Mouse (Mus musculus) erythroid progenitor cell, adult 5-6 weeks (primary cell): Measurements from ENCODE around the gene Cntfr. TPM values are rescaled to one million over a fixed set of nuclear protein-coding genes. Genes with fewer than 3 reads are reported as not detected.

Source experiments
- ATAC-seq: replicated peaks from 2 replicates; pipeline ENCODE4 v1.8.0; 2016; ENCODE audit warnings: moderate number of reproducible peaks, mild to moderate bottlenecking, moderate TSS enrichment, inconsistent platforms; ENCODE audit not compliant: poor library complexity, low FRiP score, severe bottlenecking
- total RNA-seq, 2 experiments: library from RNA; stranded (forward) in 1 of 2; stranded (reverse) in 1 of 2; fragments of 150-400 nt in 1 of 2; fragments of 186-747, 209-891 nt in 1 of 2; gene quantifications; 2 replicates each; pipeline versions ENCODE4 v1.2.3 to v1.2.4; 2015 to 2017; ENCODE audit warnings: low replicate concordance in 2 of 2

The Cntfr gene
- total RNA-seq, 2 experiments from 2014 or later, result not detected

DNA sequence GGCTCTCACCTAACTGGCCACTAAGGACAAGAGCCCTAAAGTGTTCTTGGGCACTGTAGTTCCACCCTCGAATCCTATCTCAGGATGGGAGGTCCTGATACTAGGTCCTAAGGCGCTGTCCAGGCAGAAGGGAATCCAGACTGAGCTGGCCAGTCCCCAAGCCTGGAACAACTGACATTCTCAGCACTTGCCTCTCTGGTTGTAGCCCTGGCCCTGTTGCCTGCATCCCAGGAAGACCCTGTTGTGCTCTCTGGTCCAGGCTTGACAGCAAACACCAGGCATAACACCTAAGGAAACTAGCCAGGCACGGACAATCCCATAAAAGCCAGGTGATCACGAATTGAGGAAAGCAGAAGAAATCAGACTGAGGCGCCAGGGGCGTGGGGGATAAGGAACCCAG, 14.1 kb downstream of the Cntfr start:
- ATAC-seq, result no peak

DNA sequence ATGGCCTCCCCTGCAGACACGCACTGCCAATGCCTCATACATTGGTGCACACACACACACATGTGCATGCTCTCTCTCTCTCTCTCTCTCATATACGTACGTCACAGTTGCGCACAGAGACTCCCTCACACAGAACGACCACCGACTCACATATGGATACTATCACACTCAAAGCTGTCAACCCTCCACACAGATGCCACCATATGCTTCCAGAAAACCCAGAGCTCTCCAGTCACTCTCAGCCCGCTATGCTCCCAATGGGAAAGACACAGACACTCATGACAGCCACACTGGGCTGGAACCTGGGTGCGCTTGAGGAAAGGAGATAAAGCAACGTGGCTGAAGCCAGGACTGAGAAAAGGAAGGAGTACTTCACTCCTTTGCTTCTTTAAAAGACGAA, 14.9 kb downstream of the Cntfr start:
- ATAC-seq, result no peak

DNA sequence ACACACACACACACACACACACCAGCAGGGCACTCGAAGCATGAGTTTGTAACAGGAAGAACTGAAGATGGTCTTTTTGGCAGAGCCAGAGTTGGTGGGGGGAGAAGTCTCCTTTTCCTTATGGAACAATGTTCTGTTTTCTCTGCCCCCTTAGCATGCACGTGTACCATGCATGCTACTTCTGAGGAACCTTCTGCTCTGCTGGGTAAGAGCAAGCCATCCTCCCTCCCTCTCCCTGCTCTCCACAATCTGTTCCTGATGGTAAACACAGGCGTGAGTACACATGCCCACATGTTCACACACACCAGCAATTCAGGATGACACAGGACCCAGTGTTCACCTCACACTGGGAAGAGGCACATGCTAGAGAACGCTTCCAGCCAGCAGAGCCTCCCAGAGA, 15.7 kb downstream of the Cntfr start:
- ATAC-seq, result no peak

DNA sequence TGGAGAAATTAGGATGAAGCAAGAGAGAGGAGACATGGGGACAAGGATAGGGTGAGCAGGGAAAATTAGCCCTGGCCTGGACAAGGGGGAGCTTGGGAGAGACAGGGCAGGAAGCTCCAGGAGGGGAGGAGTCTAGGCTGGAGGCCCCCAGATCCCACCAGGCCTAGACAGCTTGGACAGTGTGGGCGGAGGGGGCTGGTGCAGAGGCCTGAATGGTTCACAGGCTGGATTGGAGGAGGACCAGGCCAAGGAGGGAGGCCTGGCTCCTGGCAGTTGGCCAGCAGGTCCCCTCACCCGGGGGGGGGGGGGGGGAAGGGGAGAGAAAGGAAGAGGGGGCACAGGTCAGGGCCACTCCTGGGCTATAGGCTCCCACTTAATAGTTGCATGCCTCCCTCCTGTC, 17.6 kb downstream of the Cntfr start:
- no peak for ATAC-seq

DNA sequence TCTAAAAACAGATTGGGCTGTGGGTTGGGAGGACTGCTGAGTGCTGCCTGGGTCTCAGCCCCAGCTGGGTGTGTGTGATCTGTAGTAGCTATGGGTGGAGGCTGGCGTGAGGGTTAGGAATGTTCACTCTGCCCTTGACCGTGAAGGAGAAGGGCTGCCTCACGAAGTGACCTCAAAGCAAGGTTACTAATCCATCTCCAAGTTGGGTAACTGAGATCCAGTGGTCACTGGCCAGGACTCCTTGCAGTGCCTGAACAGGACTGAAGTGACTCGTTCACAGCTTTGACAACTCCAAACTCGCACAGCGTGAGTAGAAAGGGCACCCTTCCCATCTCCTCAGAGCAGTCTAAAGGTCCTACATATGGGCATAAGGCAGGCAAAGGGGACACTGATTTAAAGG, 18.0 kb downstream of the Cntfr start:
- no peak for ATAC-seq

DNA sequence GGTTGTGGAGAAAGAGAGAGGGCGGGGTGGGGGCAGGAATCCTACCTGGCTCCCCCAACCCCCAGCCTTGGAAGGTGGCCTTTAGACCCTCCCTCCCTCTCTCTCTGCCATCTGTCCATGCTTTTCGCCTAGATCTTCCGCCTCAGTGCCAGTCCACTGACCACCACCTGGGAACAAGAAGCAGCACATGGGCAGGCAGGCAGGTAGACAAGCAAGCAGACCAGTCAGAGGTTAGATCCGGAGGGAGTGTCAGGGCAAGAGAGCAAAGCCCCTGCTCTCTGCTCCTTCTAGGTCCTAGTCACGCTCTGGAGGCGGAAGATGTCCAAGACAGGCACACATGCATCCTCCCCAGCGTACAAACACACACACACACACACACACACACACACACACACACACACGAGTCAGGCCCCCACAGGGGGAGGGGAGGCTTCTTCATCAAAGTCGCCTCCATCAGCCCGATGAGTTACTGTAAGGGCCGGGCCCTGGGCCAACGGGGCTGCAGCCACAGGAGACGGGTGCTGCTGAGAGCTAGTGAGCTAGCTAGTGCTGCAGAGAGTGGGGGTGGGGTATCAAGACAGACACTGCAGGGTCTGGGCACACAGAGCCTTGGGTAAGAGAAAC, 19.8 kb downstream of the Cntfr start:
- ATAC-seq, result no peak

DNA sequence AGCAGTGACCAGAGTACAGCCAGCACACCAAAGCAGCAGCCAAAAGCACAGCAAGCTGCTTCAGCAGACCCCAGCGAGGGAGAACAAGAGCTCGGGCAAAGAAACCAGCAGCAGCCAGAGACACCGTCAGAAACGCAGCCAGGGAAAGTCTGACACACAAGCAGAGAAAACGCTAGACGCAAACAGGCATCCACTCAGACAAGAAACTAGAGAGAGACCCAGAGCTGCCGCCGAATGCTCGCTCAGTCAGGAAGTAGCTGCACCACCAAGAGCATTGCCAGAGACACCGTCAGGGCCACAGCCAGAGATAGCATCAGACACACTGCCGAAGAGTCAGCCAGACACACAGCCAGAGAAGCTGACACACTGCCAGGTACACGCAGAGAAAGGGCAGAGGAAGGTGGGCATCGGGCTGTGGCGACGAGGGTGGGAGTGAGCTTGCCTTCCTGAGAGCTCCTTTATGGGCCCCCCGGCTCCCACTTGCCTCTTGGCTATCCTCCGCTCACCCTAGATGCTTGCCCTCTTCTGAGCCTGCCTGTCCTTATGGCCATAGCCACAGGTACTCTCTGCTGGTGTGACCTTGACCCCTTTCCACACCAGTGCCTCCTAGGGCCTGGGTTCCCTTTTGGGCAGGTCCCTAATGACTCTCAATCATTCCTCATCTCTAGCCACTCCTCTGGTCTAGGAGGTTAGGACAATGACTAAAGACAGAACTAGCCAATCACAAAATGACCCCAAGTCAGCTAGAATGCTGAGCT, 20.5 kb downstream of the Cntfr start:
- no peak for ATAC-seq

DNA sequence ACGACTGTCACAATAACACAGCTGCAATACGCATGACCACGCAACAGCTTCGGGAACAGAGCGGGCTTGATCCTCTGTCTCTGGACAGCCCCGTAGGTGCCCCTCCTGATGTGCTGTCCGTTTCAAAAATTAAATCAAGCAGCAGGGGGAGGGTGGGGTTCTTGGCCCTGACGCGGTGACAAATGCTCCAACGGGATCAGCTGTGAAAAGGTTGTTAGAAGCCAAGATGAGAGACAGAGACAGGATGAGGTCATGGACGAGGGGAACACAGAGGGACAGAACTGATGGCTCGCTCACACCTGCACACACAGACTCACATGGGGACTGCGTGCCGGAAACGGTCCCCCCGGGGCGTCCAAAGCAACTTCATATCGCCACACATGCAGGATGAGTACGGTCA, 23.7 kb downstream of the Cntfr start:
- ATAC-seq, result no peak

DNA sequence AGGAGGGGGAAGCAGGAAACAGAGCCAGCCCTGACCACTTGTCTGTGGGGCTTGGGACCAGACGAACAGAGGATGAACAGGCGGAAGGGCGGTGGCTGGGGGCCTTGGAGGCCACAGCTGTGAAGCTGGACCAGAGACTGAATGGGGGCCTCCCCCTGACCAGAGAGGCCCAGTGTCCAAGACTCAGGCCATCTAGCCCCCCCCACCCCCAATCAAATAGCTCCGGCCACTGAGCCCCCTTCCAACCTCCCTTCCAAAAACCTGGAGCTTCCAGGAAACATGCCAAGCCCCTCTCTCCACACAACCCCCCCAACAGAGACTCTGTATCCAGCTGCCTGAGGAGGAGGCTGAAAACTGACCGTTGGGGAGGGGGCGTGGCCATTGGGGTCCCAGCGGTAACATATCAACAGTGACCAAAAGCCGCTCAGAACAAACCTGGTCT, 24.3 kb downstream of the Cntfr start:
- ATAC-seq, result no peak

DNA sequence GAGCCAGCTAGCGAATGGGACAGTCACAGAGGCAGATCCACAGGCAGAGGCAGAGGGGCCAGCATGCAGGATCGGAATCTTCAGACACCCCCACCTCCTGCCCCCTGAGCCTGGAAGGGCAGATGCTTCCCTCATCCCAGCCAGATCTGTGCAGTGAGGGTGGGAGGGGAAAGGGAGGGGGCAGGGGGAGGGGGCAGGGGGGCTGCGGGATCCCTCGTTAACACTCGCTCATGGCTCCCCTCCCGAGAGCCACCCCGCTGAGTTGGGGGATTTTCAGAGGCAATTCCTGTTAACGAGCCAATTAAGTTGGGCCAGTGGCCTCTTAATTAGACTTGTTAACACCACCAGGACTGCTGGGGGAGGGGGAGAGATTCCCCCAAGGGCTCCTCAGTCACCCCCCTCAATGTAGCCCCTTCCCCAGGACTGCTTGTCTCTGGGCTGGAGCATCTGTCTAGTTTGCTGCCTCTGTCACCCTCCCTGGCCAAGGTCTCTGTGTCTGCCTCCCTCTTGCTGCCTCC, 24.9 kb downstream of the Cntfr start:
- ATAC-seq, result no peak

DNA sequence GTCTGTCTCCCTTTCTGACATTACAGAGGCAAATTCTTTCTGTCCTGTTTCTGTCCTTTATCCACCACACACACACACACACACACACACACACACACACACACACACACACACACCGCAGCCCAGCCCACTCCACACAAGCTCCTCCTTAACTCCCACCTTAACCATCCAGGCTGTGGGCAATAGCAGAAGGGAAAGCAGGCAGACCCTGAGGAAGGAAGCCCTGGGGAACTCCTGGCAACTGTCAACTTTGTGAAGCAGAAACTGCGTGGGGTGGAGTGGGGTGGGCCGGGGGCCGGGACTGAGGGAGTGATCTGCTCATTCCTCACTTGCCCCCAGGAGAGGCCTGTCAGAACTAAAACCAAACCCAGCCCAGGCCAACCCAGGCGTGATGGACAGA, 25.4 kb downstream of the Cntfr start:
- ATAC-seq, result no peak

DNA sequence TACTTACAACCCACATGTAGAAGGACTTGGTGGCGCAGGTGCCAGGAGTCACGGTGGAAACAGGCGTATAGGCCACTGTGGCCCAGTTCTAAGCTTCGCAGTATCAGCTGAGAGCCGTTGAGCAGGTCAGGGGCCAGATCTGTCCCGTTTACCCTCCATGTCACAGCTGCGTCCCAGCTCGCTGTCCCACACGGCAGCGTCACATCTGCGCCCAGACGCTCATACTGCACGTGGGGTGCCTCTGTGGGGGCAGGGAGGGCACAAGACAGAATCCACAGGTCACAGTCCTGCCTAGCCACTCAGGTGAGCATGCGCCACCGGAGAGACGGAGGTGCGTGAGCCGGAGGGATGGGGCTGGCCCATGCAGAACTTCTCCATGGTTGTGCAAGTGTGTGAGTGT, 26.1 kb downstream of the Cntfr start:
- ATAC-seq, result no peak

DNA sequence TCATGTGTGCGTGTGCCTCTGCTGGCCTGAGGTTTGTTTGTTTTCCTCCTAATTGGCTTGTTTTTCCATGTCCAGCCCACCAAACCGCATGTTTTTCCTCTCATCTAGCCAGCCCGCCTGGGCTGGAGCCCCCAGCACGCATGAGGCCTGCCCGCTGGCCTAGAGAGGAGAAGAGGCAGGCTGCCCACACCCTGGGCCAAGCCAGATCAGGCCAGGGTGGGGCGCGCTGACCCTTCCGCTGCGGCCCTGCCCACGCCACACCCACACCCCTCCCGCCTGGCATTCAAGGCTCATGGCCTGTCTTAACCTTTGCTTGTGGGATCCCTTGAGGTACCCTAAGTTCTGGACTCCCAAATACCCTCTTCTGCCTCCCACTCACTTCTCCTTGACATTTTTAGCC, 30.2 kb downstream of the Cntfr start:
- no peak for ATAC-seq

DNA sequence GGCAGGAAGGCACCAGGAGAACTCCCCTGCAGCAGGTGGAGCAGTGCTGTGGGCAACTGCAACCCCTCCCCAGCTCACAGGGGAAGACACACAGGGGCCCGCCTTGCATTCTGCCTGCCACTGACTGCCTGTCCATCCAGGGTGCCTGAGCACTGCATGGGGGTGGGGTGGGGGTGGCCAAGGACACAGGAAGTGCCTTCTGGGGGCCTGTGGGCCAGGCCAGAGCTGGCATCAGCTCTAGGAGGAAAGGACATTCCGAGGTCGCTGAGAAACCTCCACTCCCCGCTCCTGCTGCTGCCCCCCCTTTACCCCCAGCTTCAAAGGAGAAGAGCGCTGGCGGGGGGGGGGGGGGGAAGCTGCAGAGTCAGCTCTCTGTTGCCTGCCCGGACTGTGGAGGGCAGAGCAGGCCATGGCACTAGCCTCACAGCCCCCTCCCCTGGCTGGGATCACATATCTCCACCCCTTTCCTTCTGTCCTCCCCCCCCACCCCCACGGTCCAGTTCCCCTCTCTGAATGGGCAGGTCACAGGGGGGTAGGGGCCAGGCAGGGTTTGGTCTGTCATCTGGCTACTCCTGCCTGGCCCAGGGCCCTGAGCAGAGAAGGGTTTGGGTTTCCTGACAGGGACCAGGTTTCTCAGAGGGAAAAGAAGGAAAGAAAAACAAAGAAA, 31.7 kb downstream of the Cntfr start:
- ATAC-seq, result no peak

DNA sequence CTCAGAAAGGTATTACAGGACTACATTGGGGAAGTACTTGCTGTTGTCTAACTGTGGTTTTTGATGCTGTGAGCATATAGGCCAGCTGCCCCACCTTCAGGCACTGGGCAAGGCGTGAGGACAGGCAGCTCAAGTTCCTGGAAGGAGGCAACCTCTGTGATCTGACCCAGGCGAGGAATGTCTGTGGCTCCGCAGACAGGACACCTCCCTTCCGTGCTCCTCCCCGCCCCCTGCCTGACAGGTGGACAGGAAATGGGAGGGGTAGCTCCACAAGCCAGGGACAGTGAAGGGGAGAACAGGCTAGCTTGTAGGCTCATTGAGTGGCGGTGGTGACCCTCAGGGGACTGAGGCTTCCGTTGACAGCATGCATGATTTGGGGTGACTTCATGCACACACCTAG, 32.4 kb downstream of the Cntfr start:
- ATAC-seq, result no peak

DNA sequence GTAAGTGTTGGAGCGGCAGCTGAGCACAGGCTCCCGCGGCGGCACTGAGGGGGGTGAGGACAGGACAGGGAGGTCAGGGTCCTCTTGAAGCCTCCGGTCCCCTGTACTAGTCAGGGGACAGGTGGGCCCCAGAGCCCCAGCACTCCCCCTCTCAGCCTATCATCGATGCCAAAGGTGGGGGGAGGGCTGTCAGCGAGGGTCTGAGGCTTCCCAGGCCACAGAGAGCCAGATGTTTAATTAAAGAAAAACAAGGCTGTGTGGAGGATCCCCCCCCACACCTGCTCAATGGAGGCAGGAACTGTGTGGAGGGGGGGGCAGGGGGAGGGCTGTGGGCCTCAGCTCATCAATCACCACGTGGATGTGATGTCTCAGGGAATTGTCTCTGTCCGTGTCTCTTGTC, 33.3 kb downstream of the Cntfr start:
- no peak for ATAC-seq

DNA sequence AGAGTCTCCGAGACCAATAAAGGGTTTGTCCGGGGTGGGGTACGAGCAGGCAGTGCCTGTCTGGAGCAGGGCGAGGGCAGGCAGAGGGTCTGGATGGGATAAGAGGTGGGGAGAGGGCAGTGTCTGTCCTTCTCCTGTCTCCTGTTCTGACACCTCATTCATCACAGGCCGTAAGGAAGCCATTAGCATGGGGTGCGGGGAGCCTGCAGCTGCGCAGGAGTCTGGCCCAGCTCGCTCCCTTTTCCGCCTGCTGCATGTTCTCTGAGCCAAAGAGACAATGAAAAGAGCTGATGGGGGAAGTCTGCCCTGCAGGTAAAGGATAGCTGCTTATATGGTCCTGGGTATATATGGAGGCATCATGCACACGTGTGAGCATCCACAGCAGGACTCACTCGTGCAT, 34.2 kb downstream of the Cntfr start:
- ATAC-seq, result no peak

DNA sequence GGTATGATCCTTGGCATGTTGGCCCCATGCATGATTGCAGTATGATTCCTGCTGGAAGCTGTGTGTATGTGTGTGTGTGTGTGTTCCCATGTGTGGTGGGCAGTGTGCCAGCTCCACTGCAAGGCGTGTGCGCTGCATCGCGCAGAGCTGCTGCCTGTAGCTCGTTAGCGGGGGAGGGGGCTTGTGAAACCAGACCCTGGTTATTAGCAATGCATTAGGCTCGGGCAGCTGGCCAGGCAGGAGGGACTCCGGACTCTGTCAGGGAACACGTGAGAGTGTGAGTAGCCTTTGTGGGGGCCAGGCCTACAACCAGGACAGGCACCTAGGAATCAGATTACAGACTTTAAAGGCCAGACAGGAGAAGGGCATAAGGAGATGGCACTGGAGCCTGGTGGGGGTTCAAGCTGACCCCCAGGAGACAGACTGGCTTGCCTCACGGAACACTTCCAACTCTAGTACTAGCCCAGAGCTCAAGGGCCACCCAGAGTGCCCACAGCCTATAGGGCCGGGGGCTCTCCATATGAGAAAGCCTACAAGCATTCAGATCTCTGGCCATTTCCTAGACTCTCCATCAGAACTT, 35.9 kb downstream of the Cntfr start:
- no peak for ATAC-seq

DNA sequence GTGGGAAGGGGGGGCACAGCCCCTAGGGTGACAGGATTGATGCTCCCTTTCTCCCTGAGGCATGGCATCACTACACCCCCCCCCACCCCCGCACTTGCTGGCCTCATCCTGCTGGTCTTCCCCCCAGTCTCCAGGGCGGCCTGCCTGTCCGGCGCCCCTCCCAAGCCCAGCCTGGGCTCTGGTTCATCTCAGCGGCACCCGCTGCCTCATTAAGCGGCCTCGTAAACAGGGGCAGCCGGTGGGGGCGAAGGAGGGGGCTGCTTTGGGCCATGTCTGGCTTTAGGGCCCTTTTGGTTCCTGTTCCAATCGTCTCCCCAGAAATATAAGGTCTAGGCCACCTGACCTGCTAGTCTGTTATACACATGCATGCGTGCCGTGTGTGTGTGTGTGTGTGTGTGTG, 37.3 kb downstream of the Cntfr start:
- ATAC-seq, result no peak

DNA sequence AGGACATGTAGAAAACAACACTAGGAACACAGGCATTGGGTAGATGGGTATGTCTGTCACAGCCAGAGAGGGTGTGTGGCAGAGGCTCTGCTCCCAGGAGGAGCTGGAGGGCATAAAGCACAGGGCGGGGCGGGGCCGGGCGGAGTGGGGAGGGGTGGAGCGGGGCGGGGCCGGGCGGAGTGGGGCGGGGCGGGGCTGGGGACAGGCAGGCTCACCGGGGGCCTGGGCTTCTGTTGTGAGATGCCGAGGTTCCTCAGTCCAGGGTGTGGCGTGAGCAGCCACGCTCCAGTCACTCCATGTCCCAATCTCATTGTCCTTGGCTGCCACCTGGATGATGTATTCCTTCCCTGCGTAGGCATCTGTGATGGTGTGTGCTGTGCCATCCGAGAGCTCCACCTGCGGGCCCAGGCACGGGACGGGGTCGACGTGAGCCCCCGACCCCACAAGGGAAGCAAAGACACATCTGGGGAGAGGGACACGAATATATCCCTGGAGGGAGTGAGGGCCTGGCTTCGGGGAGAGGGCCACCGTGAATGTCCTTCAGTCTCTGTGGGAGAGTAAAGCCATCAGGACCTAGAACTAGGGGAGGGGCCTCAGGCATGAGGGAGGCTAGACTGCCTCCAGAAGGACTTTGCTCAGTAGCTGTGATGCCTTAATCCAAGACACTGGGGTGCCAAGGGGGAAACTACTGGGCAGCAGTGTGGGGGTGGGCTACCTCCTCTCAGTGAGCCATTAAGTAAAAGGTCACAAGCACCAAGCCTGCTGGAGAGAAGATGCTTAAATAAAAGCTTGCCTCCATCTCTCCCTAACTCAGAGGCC, 38.1 kb downstream of the Cntfr start:
- no peak for ATAC-seq
